Mouse (Mus musculus) large intestine, adult 2 months (tissue): Measurements from ENCODE around the gene Npas2. TPM values are rescaled to one million over a fixed set of nuclear protein-coding genes. Genes with fewer than 3 reads are reported as not detected.

Experiments used
- DNase-seq: peaks from one replicate; pipeline ENCODE4 v3.0.0-alpha.2; 2012; ENCODE audit warnings: low read depth, low spot score
- WGBS: fragments of 180-500 bp; shearing (Covaris S2); methylation state at CpG from one replicate; pipeline ENCODE4 v1.1.7; 2018; 5-methylcytosine and 5-hydroxymethylcytosine counted together
- polyA plus RNA-seq: library from polyadenylated mRNA; depleted of rRNA; stranded (reverse); fragments of >200 nt; gene quantifications from 2 replicates; pipeline ENCODE4 v1.2.3, GENCODE M21; 2012

Npas2 gene
- polyA plus RNA-seq, 1 experiment = 13.6 TPM

GRCm38 (mm10) chr1:39318870-39319269, 125.3 kb downstream of the Npas2 start:
- no peak for DNase-seq
- WGBS = 70% methylated on average over 7 of the region's 7 CpGs

GRCm38 (mm10) chr1:39321954-39322353, 128.4 kb downstream of the Npas2 start:
- 57% methylated on average over 6 of the region's 6 CpGs for WGBS

DNA sequence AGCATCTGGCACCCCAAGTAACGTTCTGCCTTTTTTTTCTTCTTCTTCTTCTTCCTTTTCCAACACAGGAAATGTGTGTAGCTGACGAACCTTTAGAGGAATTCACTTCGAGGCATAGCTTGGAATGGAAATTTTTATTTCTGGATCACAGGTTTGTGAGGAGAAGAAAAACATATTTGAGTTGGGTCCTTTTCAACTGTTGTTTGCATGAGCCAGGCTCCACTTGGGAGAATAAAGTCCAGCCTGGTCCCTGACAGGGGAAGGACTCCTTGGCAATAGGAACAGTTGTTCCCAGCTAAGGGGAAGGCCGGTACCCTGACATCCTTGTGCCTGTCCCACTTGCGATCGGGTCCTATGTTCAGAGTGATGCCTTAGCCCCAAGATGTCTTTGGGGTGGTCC, 131.7 kb downstream of the Npas2 start:
- WGBS = 82% methylated on average over 6 of the region's 6 CpGs
- no peak for DNase-seq

More at GRCm38 (mm10) chr1:39321954-39322353, 128.4 kb downstream of the Npas2 start:
- no peak for DNase-seq

GRCm38 (mm10) chr1:39327546-39327945, 134.0 kb downstream of the Npas2 start:
- no peak for DNase-seq
- WGBS = 87% methylated on average over 7 of the region's 7 CpGs

GRCm38 (mm10) chr1:39330857-39331594, 137.5 kb downstream of the Npas2 start:
- DNase-seq = peak; percentile 75
- WGBS = 33% methylated on average over 7 of the region's 7 CpGs

DNA sequence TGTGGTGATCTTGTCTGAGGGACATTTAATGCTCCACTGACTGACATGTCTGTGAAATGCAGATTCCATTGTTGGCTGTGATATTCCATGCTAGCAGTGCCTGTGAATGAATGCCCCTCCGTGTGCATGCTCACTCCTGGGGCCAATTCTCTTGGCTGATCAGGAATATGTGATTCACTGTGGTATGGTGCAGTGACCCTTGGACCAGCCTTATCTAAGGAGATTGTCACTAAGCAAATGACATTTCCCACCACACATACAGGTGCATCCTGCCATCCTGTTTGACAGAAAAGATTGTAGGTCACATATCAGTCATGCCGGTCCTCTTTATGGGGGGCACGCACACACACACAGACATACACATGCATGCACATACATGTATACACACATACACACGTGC, 138.9 kb downstream of the Npas2 start:
- DNase-seq = no peak
- 44% methylated on average over 4 of the region's 4 CpGs for WGBS

GRCm38 (mm10) chr1:39335561-39336196, 142.1 kb downstream of the Npas2 start:
- DNase-seq = no peak
- 67% methylated on average over 15 of the region's 15 CpGs for WGBS

- no peak for DNase-seq
- 93% methylated on average over 8 of the region's 8 CpGs for WGBS
Measured at GRCm38 (mm10) chr1:39336788-39337187, 143.3 kb downstream of the Npas2 start.

- DNase-seq = no peak
- WGBS = 85% methylated on average over 10 of the region's 10 CpGs
Measured at GRCm38 (mm10) chr1:39338831-39339230, 145.3 kb downstream of the Npas2 start.

GRCm38 (mm10) chr1:39339455-39339854, 145.9 kb downstream of the Npas2 start:
- WGBS = 40% methylated on average over 5 of the region's 5 CpGs
- no peak for DNase-seq

DNA sequence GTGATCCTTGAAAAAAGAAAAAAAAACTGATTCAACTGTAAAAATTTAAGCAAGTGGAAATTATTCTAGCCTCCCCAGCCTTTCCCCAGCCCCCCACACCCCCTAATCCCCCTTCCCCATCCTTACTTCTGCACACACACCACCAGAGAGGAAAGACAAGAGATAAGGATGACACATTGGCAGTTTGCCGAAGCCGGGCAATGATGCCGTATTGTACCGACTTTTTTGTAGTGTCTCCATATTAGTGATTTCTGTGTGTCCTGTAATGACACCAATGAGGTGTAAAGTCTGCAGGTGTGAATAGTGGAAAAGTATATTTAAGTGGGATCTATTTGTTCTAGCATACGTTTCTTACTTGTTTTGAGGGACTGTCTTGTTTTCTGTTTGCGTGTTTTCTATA, 146.6 kb downstream of the Npas2 start:
- DNase-seq = no peak
- 73% methylated on average over 6 of the region's 6 CpGs for WGBS

GRCm38 (mm10) chr1:39340647-39341046, 147.1 kb downstream of the Npas2 start:
- 9% methylated on average over 8 of the region's 8 CpGs for WGBS
- peak; percentile 53 for DNase-seq

DNA sequence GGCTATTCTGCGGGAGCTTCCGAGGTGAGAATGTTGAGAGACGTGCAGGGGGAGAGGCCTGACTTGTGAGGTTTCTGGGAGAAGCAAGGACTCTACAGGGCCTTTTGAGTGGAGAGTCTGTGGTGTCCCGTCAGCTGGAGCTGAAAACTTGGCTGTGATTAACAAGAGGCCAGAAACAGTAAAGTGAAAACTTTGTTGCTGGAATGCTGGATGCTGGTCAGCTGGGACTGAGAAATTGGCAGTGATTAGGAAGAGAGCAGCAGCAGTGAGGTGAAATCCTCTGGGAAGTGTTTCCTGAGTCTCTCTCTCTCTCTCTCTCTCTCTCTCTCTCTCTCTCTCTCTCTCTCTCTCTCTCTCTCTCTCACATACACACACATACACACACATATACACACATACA, 148.3 kb downstream of the Npas2 start:
- WGBS = 85% methylated on average over 4 of the region's 4 CpGs

GRCm38 (mm10) chr1:39343242-39343641, 149.7 kb downstream of the Npas2 start:
- 91% methylated on average over 5 of the region's 5 CpGs for WGBS
- DNase-seq = no peak

More for the DNA sequence above, 148.3 kb downstream of the Npas2 start:
- no peak for DNase-seq

GRCm38 (mm10) chr1:39344981-39345600, 151.6 kb downstream of the Npas2 start:
- DNase-seq = no peak
- WGBS = 74% methylated on average over 21 of the region's 21 CpGs

GRCm38 (mm10) chr1:39349001-39349400, 155.5 kb downstream of the Npas2 start:
- no peak for DNase-seq
- WGBS = 85% methylated on average over 1 of the region's 1 CpGs

GRCm38 (mm10) chr1:39349427-39349826, 155.9 kb downstream of the Npas2 start:
- WGBS = 82% methylated on average over 7 of the region's 7 CpGs
- DNase-seq = no peak

- DNase-seq = no peak
- 60% methylated on average over 24 of the region's 24 CpGs for WGBS
Measured at GRCm38 (mm10) chr1:39361754-39362514, 168.4 kb downstream of the Npas2 start.

GRCm38 (mm10) chr1:39362515-39362893, 169.0 kb downstream of the Npas2 start:
- WGBS = 51% methylated on average over 7 of the region's 7 CpGs
- DNase-seq = no peak

GRCm38 (mm10) chr1:39365562-39365961, 172.0 kb downstream of the Npas2 start:
- 91% methylated on average over 1 of the region's 1 CpGs for WGBS
- DNase-seq = no peak
